Mouse (Mus musculus) cerebellum, postnatal 10 days (tissue): ENCODE results near the gene Gimap7.
"Not testable (repeated sequence)": the region's sequence is repeated elsewhere in the genome, so short reads cannot be mapped to it uniquely, and the experiment has no call there.

ENCODE experiments used
- DNase-seq, 2 experiments: peaks; one replicate each; pipeline ENCODE4 v3.0.0; 2021; ENCODE audit warnings: mixed read lengths in 2 of 2

Gimap7 gene

GRCm38 (mm10) chr6:48718455-48718854, at the start of gene Gimap7, which contains the start of gene Gm28053:
Gimap7 (plus strand) TSS chr6:48718621.
Gm28053 (plus strand) TSS chr6:48718607.
- no peak for DNase-seq

- no peak for DNase-seq
Observed at GRCm38 (mm10) chr6:48669446-48669969, 48.9 kb upstream of the Gimap7 start.

- no peak for DNase-seq
Observed at GRCm38 (mm10) chr6:48674291-48675058, 43.9 kb upstream of the Gimap7 start.

DNA sequence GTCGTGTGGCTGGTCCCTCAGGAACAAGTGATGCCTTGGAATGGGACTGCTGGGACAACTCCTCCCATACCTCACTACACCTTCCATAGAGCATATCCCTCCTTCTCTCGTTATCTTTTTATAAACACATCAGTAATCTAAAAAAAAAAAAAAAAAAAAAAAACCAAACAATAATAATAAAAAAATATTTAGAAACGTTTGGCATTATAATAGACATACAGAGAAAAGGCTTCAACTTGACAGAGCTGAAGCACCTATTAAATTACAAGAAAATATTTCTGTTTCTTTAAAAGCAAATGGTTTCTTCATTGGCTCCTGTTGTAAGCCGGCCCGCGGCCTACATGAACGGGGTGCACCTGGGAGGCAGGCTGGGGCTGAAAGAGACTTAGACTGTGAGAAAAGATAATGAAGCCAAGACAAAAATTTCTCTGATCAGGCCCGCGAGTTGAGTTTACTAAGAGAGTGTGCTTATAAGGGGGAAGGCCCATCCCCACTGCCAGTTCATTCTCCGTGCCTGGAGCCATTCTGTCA, 43.0 kb upstream of the Gimap7 start:
- DNase-seq, result no peak

- DNase-seq, result no peak
Observed at GRCm38 (mm10) chr6:48675931-48676859, 42.2 kb upstream of the Gimap7 start, which contains the start of gene Gimap9. Gimap9 (plus strand) TSS chr6:48676129.

- DNase-seq, result peak in 1 of 2 experiments; percentile 16
Observed at GRCm38 (mm10) chr6:48676860-48677415, 41.5 kb upstream of the Gimap7 start.

- DNase-seq, result no peak
Observed at GRCm38 (mm10) chr6:48677492-48678345, 40.7 kb upstream of the Gimap7 start.

GRCm38 (mm10) chr6:48678391-48678790, 40.0 kb upstream of the Gimap7 start:
- no peak for DNase-seq

- DNase-seq, result no peak
Observed at GRCm38 (mm10) chr6:48679701-48680100, 38.7 kb upstream of the Gimap7 start.

GRCm38 (mm10) chr6:48680421-48680820, 38.0 kb upstream of the Gimap7 start:
- DNase-seq, result no peak

- DNase-seq, result no peak
Observed at GRCm38 (mm10) chr6:48681472-48682090, 36.8 kb upstream of the Gimap7 start.

- DNase-seq, result peak in 1 of 2 experiments; percentile 11
Observed at GRCm38 (mm10) chr6:48682271-48682670, 36.1 kb upstream of the Gimap7 start.

DNA sequence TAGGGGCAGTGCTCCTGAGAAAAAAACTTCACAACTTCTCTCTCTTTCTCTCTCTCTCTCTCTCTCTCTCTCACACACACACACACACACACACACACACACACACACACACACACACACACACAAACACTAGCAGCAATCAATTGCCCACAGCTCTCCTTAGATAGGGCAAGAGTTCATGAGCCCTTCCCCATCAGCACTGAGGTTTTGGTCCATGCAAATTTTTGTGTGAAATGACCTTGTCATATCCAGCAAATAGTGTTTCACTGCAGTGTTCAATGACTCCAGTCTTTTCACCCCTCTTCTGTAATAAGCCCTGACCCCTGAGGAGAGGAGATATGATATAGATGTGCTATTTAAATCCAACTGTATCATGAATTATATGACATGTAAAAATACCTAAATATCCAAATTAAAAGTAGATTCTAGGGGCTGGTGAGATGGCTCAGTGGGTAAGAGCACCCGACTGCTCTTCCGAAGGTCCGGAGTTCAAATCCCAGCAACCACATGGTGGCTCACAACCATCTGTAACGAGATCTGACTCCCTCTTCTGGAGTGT, 35.1 kb upstream of the Gimap7 start:
- DNase-seq, result not testable (repeated sequence)

GRCm38 (mm10) chr6:48684319-48684718, 34.1 kb upstream of the Gimap7 start, which contains the start of gene Gimap4:
Gimap4 (plus strand) TSS chr6:48684549.
- no peak for DNase-seq

DNA sequence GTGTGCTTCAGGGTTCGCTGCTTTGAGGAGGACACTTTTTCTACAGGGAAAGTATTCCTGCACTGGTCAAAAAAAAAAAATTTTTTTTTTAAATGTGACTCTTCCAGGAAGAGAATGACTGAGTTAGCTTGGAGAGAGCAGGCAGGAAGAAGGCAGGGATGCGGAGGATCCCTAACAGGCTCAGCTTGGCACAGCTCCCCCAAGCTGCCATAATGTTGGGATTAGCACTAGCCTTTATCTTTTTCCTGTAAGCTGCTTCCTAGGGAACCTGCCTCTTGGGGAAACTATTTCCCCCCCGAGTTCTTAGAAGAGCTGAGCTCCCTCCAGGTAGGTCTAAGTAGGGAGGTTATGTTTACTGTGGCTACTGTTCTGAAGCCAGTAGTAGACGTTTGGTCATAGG, 33.6 kb upstream of the Gimap7 start:
- no peak for DNase-seq

DNA sequence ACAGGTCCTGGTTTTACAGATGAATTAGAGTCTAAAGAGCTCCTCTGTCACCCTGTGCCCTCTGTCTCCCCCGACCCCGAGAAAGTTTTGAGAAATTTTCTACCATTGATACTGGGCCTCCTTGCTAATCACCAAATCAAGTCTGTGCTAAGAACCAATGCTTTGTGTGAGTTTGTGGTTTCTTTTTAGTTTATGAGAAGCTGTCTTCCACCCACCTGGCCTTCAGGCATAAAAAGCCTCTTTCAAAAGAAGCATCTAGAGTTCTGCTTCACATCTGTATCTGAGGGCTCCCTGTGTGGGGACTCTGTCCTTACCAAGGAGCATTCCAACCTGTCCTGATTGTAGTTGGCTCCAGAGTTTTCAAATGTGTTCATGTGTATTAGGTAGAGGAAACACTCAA, 33.2 kb upstream of the Gimap7 start:
- no peak for DNase-seq

DNA sequence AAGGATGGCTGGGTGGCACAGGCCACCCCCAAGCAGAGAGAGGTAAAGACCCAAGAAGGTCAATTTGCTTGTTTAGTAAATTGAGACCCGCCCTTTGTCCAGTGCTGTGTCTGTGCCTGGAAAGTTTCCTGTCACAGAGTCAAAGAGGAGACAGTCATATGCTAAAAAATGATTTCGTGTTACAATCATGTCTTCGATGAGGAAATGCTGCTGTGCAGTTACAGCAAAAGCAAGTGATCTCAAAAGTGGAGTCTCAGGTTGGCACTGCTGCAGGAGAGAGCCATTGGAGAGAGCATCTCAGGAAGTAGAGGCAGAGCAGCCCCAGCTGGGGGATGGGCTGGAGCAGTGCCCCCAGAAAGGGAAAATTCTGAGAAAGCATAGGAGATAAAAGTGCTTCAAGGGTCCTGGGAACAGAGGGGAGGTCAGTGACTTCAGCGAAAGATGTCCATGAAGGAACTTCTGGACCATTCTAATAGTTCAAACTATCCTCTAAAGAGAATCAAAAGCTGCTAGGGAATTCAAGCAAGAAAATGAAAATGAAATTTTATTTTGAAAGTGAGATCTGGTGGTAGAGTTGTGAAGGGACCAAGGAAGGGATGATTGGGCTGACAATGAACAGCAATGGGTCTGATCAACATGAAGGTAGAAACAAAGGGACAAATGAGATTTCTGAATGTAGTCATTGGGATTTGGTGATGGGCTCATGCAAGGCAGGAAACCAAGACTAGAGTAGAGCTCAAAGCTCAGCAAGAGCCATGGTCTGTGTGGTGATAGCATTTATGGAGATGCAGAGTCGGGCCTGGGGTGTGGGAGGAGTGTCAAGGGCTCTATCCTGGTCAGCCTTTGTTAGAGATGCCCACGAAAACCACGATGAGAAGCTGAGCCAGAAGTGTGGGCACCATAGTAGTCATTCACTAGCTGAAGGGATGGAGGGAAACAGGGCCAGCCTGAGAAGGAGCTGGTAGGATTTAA, 32.4 kb upstream of the Gimap7 start:
- no peak for DNase-seq

GRCm38 (mm10) chr6:48687077-48687476, 31.3 kb upstream of the Gimap7 start:
- no peak for DNase-seq

DNA sequence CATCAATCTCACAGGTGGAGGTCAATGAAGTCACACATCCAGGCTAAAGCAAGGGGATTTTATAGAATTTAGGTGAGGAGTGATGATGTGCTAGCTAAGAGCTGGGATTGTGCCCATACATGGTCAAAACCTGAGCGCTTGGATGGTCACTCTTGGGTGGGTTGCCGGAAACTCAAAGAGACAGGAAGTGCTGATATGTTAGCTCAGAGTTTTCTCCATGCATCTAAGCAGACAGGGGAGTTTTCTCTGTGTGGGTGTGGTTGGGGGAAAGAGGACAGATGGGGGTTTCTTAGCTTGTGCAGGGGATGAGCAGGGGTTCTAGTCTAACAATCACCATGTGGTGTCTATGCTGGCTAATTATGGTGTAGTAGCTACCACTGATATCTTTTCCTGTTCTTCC, 29.1 kb upstream of the Gimap7 start:
- DNase-seq, result no peak

- no peak for DNase-seq
Observed at GRCm38 (mm10) chr6:48692962-48693361, 25.5 kb upstream of the Gimap7 start.
